Mouse (Mus musculus): Measurements from ENCODE around the gene Pecam1. TPM values are rescaled to one million over a fixed set of nuclear protein-coding genes. Genes with fewer than 3 reads are reported as not detected.

Gene Pecam1
- polyA plus RNA-seq, 1 experiment from 2014 or later = 48.2 TPM

- peak overlapping the region; percentile 25 for H3K4me3 ChIP-seq (ENCODE audit: low read length)
- H3K27me3 ChIP-seq (replicated peaks; ENCODE audit: control insufficient read depth, insufficient read depth, low read length) = no peaks in the 10 kb centered on the region
- peak overlapping the region; percentile 33; the same call in 1 of the 2 replicates for H3K9ac ChIP-seq (ENCODE audit: low read depth, low read length)
- ATAC-seq = peak; percentile 54
- peak overlapping the region; percentile 90 for H3K27ac ChIP-seq (ENCODE audit: low read length)
- no peaks in the 10 kb centered on the region for H3K9me3 ChIP-seq (ENCODE audit: control insufficient read depth, low read length)
- 69% methylated on average over 3 of the region's 3 CpGs for WGBS
- H3K4me2 ChIP-seq (ENCODE audit: low read depth, low read length) = peak overlapping the region; percentile 27
- H3K36me3 ChIP-seq (ENCODE audit: control insufficient read depth, insufficient read depth, low read length) = peaks cover 13% of the 10 kb centered on the region
- H3K4me1 ChIP-seq (ENCODE audit: control insufficient read depth, insufficient read depth, low read length) = peaks cover 16% of the 10 kb centered on the region; the same call in 1 of the 2 replicates
These were observed 27.0 kb upstream of the Pecam1 start for GRCm38 (mm10) chr11:106777395-106777794.

DNA sequence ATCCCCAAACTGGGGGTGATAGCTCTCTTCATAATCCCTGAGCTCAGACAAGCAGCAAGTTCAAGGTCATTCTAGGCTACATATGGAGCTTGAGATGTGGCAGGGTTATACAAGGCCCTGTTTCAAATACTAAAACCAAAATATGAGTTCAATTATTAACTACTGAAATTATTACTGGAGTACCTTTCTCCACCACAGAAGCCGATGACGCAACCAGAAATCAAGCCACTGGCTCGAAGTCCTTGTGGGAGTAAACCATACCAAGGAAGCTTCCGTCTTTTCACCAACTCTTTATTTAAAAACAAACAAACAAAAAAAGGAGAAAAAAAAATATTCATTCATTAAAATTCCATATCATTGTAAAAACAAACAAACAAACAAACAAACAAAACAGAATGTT is 26.5 kb upstream of the Pecam1 start:
- ATAC-seq = peak; percentile 45
- Histone ChIP-seq H3K36me3 (ENCODE audit: control insufficient read depth, insufficient read depth, low read length) (peaks cover 13% of the 10 kb centered on the region), H3K9ac (ENCODE audit: low read depth, low read length) (no peak overlapping the region), H3K4me1 (ENCODE audit: control insufficient read depth, insufficient read depth, low read length) (peaks cover 16% of the 10 kb centered on the region; the same call in 1 of the 2 replicates), H3K4me2 (ENCODE audit: low read depth, low read length) (peak overlapping the region; percentile 27; the same call in 1 of the 2 replicates), H3K9me3 (ENCODE audit: control insufficient read depth, low read length) (no peaks in the 10 kb centered on the region), H3K27ac (ENCODE audit: low read length) (peak overlapping the region; percentile 90), H3K27me3 (replicated peaks; ENCODE audit: control insufficient read depth, insufficient read depth, low read length) (no peaks in the 10 kb centered on the region), H3K4me3 (ENCODE audit: low read length) (peak overlapping the region; percentile 25)
- 75% methylated on average over 4 of the region's 4 CpGs for WGBS

DNA sequence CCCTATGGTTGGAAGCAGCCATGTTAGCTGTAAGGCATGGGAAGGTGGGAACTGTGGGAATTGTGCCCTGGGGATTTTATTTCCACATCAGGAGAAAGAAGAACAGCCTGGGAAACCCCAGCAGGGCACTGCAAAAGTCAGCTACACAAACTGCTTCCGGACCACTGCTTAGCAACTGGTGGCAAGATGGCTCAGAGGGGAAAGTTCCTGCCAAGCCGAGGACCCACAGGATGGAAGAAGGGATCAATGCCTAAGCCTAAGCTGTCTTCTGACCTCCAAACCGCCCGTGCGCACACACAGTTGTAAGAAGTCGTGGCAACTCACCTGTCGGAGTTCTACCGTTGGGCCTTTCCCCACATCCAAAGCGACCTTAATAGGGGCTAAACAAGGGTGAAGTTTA is 22.6 kb upstream of the Pecam1 start:
- H3K9me3 ChIP-seq (ENCODE audit: control insufficient read depth, low read length) = no peaks in the 10 kb centered on the region
- no peak overlapping the region for H3K4me2 ChIP-seq (ENCODE audit: low read depth, low read length)
- WGBS = 93% methylated on average over 9 of the region's 9 CpGs
- H3K27me3 ChIP-seq (replicated peaks; ENCODE audit: control insufficient read depth, insufficient read depth, low read length) = no peaks in the 10 kb centered on the region
- no peak overlapping the region for H3K27ac ChIP-seq (ENCODE audit: low read length)
- H3K9ac ChIP-seq (ENCODE audit: low read depth, low read length) = no peak overlapping the region
- no peak overlapping the region for H3K4me3 ChIP-seq (ENCODE audit: low read length)
- peaks cover 10% of the 10 kb centered on the region; the same call in 1 of the 2 replicates for H3K4me1 ChIP-seq (ENCODE audit: control insufficient read depth, insufficient read depth, low read length)
- no peak for ATAC-seq
- H3K36me3 ChIP-seq (ENCODE audit: control insufficient read depth, insufficient read depth, low read length) = peaks cover 27% of the 10 kb centered on the region

GRCm38 (mm10) chr11:106770195-106770974 is 20.0 kb upstream of the Pecam1 start:
- H3K27ac ChIP-seq (ENCODE audit: low read length) = no peak overlapping the region
- no peak overlapping the region for H3K4me2 ChIP-seq (ENCODE audit: low read depth, low read length)
- H3K4me3 ChIP-seq (ENCODE audit: low read length) = no peak overlapping the region
- no peak overlapping the region for H3K9ac ChIP-seq (ENCODE audit: low read depth, low read length)
- H3K27me3 ChIP-seq (replicated peaks; ENCODE audit: control insufficient read depth, insufficient read depth, low read length) = no peaks in the 10 kb centered on the region
- peaks cover 29% of the 10 kb centered on the region for H3K36me3 ChIP-seq (ENCODE audit: control insufficient read depth, insufficient read depth, low read length)
- no peaks in the 10 kb centered on the region for H3K9me3 ChIP-seq (ENCODE audit: control insufficient read depth, low read length)
- H3K4me1 ChIP-seq (ENCODE audit: control insufficient read depth, insufficient read depth, low read length) = no peaks in the 10 kb centered on the region
- no peak for ATAC-seq
- WGBS = 88% methylated on average over 9 of the region's 9 CpGs

DNA sequence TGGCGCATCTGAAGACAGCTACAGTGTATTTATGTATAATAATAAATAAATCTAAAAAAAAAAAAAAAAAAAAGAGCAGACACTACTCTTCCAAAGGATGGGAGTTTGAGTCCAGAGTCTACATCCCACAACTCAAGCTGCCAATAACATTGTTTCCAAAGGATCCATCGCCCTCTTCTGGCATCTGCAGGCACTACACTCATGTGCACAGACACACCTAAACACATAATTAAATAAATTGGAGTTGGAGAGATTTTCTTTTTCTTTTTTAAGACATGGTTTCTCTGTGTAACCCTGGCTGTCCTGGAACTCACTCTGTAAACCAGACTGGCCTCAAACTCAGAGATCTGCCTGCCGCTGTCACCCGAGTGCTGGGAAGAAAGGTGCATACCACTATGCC is 17.1 kb upstream of the Pecam1 start:
- Histone ChIP-seq H3K9ac (ENCODE audit: low read depth, low read length) (no peak overlapping the region), H3K36me3 (ENCODE audit: control insufficient read depth, insufficient read depth, low read length) (peaks cover 22% of the 10 kb centered on the region), H3K4me1 (ENCODE audit: control insufficient read depth, insufficient read depth, low read length) (peaks cover 2% of the 10 kb centered on the region), H3K4me2 (ENCODE audit: low read depth, low read length) (no peak overlapping the region), H3K27ac (ENCODE audit: low read length) (no peak overlapping the region), H3K4me3 (ENCODE audit: low read length) (no peak overlapping the region), H3K27me3 (replicated peaks; ENCODE audit: control insufficient read depth, insufficient read depth, low read length) (no peaks in the 10 kb centered on the region), H3K9me3 (ENCODE audit: control insufficient read depth, low read length) (no peaks in the 10 kb centered on the region)
- no peak for ATAC-seq
- WGBS = 95% methylated on average over 4 of the region's 4 CpGs

- H3K27ac ChIP-seq (ENCODE audit: low read length) = no peak overlapping the region
- no peak overlapping the region for H3K4me2 ChIP-seq (ENCODE audit: low read depth, low read length)
- peaks cover 22% of the 10 kb centered on the region for H3K36me3 ChIP-seq (ENCODE audit: control insufficient read depth, insufficient read depth, low read length)
- H3K9ac ChIP-seq (ENCODE audit: low read depth, low read length) = no peak overlapping the region
- no peak for ATAC-seq
- WGBS = 91% methylated on average over 4 of the region's 4 CpGs
- H3K9me3 ChIP-seq (ENCODE audit: control insufficient read depth, low read length) = no peaks in the 10 kb centered on the region
- H3K4me1 ChIP-seq (ENCODE audit: control insufficient read depth, insufficient read depth, low read length) = peaks cover 8% of the 10 kb centered on the region
- H3K4me3 ChIP-seq (ENCODE audit: low read length) = no peak overlapping the region
- no peaks in the 10 kb centered on the region for H3K27me3 ChIP-seq (replicated peaks; ENCODE audit: control insufficient read depth, insufficient read depth, low read length)
These were observed 16.3 kb upstream of the Pecam1 start for GRCm38 (mm10) chr11:106766611-106767162.

DNA sequence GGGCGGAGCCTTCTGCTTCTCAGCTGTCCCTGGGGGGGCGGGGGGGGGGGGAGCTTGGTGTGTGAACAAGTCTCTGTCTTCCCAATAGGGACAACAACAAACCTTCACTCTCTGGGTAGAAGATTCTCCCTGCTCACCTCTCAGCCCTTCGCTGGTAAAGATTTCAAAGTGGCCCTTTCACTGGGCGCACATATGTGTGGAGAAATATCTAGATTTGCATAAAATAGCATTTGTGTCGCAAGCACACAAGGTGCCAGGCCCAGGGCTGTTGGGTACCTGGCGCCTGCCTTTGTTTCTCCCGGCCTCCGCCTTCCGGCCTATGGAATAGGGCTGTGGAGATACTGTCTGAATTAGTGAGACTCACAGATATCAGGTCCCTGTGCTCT is 12.4 kb upstream of the Pecam1 start:
- peak; percentile 17; the same call in 1 of the 2 replicates for ATAC-seq
- H3K9me3 ChIP-seq (ENCODE audit: control insufficient read depth, low read length) = no peaks in the 10 kb centered on the region
- peaks cover 3% of the 10 kb centered on the region for H3K36me3 ChIP-seq (ENCODE audit: control insufficient read depth, insufficient read depth, low read length)
- H3K4me1 ChIP-seq (ENCODE audit: control insufficient read depth, insufficient read depth, low read length) = peaks cover 11% of the 10 kb centered on the region
- no peak overlapping the region for H3K4me2 ChIP-seq (ENCODE audit: low read depth, low read length)
- peak overlapping the region; percentile 53 for H3K27ac ChIP-seq (ENCODE audit: low read length)
- 72% methylated on average over 9 of the region's 9 CpGs for WGBS
- no peak overlapping the region for H3K4me3 ChIP-seq (ENCODE audit: low read length)
- no peak overlapping the region for H3K9ac ChIP-seq (ENCODE audit: low read depth, low read length)
- no peaks in the 10 kb centered on the region for H3K27me3 ChIP-seq (replicated peaks; ENCODE audit: control insufficient read depth, insufficient read depth, low read length)

GRCm38 (mm10) chr11:106762139-106762799 is 11.8 kb upstream of the Pecam1 start:
- Histone ChIP-seq H3K27me3 (replicated peaks; ENCODE audit: control insufficient read depth, insufficient read depth, low read length) (no peaks in the 10 kb centered on the region), H3K4me1 (ENCODE audit: control insufficient read depth, insufficient read depth, low read length) (peaks cover 11% of the 10 kb centered on the region), H3K4me2 (ENCODE audit: low read depth, low read length) (no peak overlapping the region), H3K4me3 (ENCODE audit: low read length) (no peak overlapping the region), H3K27ac (ENCODE audit: low read length) (peak overlapping the region; percentile 53), H3K36me3 (ENCODE audit: control insufficient read depth, insufficient read depth, low read length) (no peaks in the 10 kb centered on the region; the same call in 1 of the 2 replicates), H3K9me3 (ENCODE audit: control insufficient read depth, low read length) (no peaks in the 10 kb centered on the region), H3K9ac (ENCODE audit: low read depth, low read length) (no peak overlapping the region)
- 20% methylated on average over 5 of the region's 5 CpGs for WGBS
- peak; percentile 77 for ATAC-seq

- no peak overlapping the region for H3K4me3 ChIP-seq (ENCODE audit: low read length)
- WGBS = 88% methylated on average over 5 of the region's 5 CpGs
- no peak overlapping the region for H3K9ac ChIP-seq (ENCODE audit: low read depth, low read length)
- H3K27ac ChIP-seq (ENCODE audit: low read length) = no peak overlapping the region
- H3K36me3 ChIP-seq (ENCODE audit: control insufficient read depth, insufficient read depth, low read length) = no peaks in the 10 kb centered on the region
- no peak overlapping the region for H3K4me2 ChIP-seq (ENCODE audit: low read depth, low read length)
- H3K4me1 ChIP-seq (ENCODE audit: control insufficient read depth, insufficient read depth, low read length) = peaks cover 11% of the 10 kb centered on the region
- H3K27me3 ChIP-seq (replicated peaks; ENCODE audit: control insufficient read depth, insufficient read depth, low read length) = no peaks in the 10 kb centered on the region
- ATAC-seq = no peak
- H3K9me3 ChIP-seq (ENCODE audit: control insufficient read depth, low read length) = no peaks in the 10 kb centered on the region
These were observed 10.1 kb upstream of the Pecam1 start for GRCm38 (mm10) chr11:106760511-106760910.

All from intestine, embryonic 16.5 days (tissue).